Mouse (Mus musculus): ENCODE results near the gene Slc41a3.

Slc41a3 gene

GRCm38 (mm10) chr6:90604533-90605297 is at the start of gene Slc41a3:
Gene Slc41a3, plus strand, starts transcription at chr6:90604725.
- peak; percentile 92 to 95 for DNase-seq

DNA sequence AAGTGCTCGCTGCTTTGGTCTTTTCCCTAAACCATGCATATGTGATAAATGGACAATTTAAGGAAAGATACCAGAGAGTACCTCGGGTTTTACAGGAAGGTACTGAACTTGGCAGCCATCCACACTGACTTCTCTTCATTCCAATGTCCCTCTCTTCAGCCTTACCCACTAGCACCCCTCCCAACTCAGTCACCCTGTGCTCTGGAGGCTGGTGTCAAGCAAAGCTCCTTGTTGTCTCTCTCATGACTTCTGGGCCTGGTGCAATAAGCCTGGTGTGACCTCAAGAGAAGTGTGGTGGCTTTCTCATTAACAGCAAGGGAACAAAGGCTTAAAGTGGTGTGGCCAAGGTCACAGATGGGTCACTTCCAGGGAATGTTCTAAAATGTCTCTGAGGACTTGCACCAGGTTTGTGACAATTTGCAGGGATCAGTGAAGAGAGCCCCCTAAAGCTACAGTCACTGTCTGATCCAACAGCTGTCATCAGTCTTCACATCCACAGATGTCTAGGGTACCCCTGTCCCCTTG is 47.9 kb upstream of the Slc41a3 start:
- no peak for DNase-seq

DNA sequence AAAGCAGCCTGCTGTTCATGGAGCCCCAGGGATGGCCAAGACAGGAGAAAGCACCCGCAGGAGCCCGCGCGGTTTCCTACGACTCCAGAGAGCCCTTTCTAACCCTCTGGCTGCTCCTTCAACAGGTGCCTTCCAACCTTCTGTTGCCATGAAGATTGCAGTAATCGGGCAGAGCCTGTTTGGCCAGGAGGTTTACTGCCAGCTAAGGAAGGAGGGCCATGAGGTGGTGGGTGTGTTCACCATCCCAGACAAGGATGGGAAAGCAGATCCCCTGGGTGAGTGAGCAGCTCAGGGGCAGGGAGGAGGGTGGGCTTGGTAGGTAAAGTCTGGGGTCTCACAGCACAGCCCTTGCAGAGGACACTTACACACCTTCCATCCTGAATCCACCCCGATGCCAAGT is 47.4 kb upstream of the Slc41a3 start:
- DNase-seq, result no peak

GRCm38 (mm10) chr6:90557829-90558693 is 46.5 kb upstream of the Slc41a3 start:
- DNase-seq, result no peak

DNA sequence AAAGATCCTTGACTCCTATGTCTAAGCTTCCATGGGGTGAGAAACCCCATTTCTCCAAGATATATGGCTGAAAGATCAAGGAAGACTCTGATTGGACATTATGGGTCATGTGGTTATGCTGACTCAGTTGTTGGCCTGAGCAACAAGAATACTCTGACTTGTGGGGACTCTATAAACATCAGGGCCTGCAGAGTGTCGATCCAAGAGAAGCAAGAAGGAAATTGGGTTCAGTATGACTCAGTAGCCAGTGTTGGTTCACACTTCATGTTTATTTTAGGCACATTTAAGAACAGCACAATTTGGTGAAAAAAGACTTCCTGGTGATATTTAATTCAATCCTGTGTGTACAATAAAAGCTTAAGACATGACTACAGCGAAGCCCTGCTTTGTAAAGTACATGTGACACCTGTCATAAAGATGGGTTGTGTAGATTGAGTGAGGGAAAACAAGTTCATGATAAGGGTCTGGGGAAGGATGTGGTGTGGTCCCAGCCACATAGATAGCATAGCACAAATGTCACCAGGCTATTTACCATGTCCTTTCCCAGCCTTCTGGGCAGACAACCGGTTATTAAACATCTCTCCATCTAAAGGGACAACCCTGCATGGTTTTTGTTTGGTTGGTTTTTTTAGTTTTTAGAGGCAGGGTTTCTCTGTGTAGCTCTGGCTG is 44.0 kb upstream of the Slc41a3 start:
- DNase-seq, result no peak

- peak in 1 of 2 experiments; percentile 29 for DNase-seq
Measured at GRCm38 (mm10) chr6:90561234-90561781, 43.2 kb upstream of the Slc41a3 start.

DNA sequence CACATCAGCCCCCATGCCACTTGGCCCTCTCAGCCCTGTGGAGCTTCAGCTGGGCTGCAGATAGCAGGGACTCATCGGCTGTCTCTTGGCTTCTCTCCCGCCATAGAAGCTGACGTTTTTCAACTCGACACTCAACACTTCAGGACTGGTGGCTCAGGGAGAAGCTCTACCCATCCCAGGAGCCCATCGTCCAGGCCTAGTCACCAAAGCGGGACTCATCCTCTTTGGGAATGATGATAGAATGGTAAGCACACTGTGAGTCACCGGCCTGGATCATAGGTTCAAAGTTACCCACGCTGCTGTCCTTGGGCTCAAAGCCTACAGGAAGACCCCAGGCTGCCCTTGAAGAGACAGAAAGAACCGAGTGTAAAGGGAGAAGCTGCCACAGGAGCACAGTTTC is 40.3 kb upstream of the Slc41a3 start:
- no peak for DNase-seq

GRCm38 (mm10) chr6:90565357-90566215 is 38.9 kb upstream of the Slc41a3 start:
- no peak for DNase-seq

DNA sequence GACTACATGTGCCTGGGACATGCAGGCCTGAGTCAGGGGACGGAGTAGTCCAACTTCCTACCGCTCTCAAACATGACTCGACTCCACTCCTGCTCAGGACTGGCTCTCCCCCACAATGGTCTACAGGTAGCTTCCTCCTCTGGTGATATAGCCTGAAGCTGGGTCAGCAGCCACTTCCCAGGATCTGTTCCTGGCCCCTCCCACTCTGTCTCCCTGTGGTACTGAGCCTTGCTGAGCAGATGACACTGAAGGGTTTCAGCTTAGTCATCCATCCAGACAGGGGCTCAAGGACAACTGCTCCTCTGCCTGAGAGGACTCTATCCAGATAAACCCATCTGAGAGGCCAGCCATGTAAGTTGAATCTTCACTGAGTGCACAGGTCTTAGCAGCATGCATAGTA is 37.0 kb upstream of the Slc41a3 start:
- DNase-seq, result no peak

GRCm38 (mm10) chr6:90567928-90568327 is 36.6 kb upstream of the Slc41a3 start:
- no peak for DNase-seq

- peak; percentile 24 to 25 for DNase-seq
Measured at GRCm38 (mm10) chr6:90568721-90569120, 35.8 kb upstream of the Slc41a3 start.

DNA sequence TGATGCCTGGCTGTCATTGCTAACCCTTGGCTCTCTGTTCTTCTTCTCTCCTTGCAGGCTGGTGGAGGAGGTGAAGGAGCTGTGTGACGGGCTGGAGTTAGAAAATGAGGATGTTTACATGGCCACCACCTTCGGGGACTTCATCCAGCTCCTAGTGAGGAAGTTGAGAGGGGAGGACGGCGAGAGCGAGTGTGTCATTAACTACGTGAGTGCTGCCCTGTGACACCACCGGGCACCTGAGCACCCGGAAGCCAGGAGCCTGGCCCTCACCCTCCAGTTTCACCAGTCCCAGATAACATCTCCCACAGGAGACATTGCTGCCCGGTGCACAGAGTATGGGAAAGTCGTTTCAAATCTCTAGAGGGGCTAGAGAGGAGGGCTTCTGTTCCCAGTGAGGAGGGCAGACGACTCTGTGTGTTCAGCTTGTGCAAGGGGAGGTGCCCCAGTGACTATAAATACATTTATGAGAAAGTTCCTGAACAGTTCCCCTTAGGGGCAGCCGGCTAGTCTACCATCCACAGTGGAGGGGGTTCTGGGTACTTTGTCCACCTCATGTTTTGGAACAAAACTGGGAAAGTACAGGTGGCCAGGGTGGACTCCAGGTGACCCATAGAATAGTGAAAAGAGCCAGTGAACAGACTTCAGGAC is 34.7 kb upstream of the Slc41a3 start:
- DNase-seq, result no peak

DNA sequence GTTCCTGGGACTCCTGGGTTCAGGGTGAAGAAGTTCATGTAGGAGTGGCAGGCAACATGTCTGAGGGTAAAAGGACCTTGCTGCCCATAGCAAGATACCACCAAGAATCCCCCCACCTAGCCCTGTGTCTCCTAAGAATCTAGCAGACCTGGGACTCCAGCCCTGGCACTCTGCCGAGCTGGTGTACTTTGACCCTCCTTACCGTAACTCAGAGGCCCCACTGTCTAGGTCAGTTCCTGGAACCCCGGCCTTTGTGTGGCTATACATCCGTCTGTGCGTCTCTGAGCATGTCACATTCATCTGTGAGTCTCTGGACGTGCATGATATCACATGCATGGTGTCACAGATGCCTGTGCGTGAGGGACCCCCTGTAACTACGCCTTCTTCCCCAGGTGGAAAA is 34.1 kb upstream of the Slc41a3 start:
- no peak for DNase-seq

DNA sequence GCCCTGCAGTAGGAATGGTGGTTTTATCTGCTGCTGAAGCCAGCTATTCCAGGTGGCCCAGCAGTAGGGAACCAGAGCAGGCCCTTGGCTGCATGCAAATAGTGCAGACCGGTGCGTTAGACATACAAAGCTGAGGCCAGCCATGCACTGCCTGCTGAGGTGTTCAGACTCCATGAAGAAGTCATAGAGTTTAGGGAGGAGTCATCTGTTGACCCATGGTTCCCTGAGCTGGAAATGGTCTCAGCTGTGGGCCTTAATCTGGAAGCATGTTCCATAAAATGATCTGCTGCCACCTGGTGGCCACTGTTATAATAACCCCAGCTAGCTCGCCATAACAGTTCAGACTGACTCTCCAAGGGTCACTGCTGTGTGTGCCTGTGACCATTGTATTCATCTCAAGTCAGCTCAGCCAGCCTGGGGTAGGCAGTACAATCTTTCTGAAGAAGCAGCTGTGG is 29.2 kb upstream of the Slc41a3 start:
- DNase-seq, result peak; percentile 92 to 95

GRCm38 (mm10) chr6:90578174-90578573 is 26.4 kb upstream of the Slc41a3 start:
- no peak for DNase-seq

GRCm38 (mm10) chr6:90582331-90582730 is 22.2 kb upstream of the Slc41a3 start:
- no peak for DNase-seq

GRCm38 (mm10) chr6:90588113-90588512 is 16.4 kb upstream of the Slc41a3 start:
- DNase-seq, result no peak

- DNase-seq, result no peak
Measured at GRCm38 (mm10) chr6:90590707-90591106, 13.8 kb upstream of the Slc41a3 start.

GRCm38 (mm10) chr6:90594972-90595371 is 9.6 kb upstream of the Slc41a3 start:
- no peak for DNase-seq

DNA sequence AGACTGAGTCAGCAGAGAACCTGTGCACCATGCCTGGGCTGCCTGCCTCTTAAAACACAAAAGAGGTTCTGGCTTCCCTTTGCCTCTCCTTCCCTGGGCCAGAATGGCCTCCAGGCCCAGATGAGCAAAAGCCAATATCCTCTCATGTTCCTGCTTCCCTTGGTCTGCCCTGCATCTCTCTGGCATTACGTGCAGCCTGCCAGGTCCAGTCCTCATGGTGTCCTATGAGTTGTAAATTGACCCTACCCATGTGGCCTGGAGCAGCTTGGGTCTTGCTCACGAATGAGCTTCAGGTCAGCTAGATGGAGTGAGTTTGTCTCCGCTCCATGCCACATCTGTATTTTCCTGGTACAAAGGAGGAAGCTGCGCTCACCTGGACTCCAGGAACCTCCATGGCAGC is 7.5 kb upstream of the Slc41a3 start:
- DNase-seq, result no peak

DNA sequence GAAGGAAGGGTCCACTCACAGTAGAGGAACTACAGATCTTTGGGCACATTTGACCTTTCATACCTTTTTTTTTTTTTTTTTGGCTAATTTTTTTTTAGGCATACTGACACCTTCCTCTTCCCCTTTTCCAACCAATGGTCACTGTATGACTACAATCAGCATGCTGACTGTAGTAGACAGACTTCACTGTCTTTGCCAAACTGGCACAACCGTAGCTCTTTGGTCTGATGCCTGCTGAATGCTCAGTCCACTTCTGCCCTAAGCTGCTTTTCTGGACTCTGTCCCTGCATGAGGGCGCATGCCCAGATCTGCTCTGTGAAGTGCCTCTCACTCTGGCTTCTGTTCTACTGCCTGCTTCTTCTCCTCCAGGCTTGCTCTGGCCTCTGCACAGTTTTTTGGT is 6.9 kb upstream of the Slc41a3 start:
- DNase-seq, result peak; percentile 94 to 96
